Mouse (Mus musculus) frontal cortex, postnatal 10 days (tissue): ENCODE measurements around the gene Flt3.

Source experiments
- DNase-seq, 2 experiments: peaks; one replicate each; pipeline ENCODE4 v3.0.0; 2022; ENCODE audit warnings: low spot score in 2 of 2, mixed read lengths in 1 of 2

The Flt3 gene

DNA sequence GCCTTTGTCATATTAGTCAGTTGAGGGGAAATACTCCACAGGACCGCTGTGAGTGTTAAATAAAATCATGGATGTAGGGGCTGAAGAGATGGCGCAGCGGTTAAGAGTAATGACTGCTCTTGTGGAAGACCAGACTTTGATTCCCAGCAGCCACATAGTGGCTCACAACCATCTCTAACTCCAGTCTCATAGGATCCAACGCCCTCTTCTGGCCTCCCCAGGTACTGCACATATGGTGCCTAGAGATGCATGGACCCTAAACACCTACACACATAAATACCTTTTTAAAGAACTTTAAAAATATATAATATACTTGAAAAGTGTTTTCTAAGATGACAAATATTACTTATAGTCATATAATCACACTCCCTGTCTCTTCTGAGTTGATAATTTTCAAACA is 115.9 kb downstream of the Flt3 start:
- no peak for DNase-seq
